Mouse (Mus musculus): ENCODE results near the gene Slc13a3.

Gene Slc13a3

DNA sequence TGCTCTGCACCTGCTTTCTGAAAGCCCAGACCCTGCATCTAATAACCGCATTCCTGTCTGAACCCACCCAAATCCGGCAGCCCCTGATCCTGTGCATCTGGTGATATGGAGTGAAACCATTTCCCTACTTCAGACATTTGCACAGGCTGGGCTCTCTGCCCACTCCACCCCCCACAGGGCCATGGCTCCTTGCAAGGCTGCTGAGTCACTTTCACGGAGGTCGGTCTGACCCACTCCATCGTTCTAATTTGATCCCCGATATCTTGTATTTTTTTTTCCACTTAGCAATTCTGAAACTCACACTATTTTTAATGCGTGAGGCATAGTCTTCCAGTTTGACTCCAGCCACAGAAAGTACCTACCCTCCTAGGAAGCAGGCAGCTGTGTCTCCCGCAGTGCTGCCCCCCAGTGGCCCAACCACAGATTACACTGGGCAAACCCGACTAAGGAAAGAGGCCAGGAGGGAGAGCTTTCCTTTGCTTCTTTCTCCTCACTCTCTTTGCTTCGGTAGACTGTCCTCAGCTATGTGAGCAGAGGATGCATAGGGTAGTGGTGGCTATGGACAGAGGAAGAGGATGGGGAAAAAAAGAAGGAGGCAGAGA is 65.2 kb downstream of the Slc13a3 start:
- DNase-seq, result peak; percentile 73

DNA sequence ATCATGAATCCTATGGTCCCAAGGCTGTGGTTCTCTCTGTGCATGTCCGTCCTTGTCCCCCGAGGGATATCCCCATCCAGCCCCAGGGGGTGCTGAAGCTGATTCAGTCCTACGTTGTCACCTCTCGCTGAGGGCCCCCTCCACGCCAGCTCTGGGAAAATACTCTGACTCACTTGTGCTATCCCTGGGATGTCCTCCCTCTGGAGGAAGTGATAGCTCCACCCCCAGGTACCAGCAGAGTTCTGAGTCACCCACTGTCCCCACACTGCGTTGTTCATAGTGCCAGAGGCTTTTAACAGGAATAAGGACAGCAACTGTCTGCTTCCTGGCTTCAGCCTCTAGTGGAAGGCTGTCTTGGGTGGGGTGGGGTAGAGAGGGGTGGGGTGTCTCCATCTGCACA is 67.7 kb downstream of the Slc13a3 start:
- peak; percentile 14 for DNase-seq

DNA sequence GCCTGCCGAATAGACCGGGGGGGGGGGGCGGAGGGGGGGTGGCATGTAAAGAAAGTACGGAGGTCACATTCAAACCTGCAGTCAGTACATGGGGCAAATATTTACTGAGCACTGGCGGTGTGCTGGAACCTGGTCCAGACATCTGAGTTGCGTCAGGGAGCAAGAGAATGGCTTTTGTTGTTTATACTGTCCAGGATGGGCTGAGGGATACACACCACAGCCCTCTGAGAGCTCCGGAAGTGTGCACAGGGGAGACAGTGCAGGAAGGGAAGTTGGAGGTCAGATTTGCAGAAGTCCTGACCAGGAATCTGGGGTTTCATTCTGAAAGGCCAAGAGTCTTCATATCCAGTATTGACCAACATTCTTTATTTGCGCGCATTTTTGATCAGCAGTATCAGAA is 68.1 kb downstream of the Slc13a3 start:
- DNase-seq, result peak; percentile 9

DNA sequence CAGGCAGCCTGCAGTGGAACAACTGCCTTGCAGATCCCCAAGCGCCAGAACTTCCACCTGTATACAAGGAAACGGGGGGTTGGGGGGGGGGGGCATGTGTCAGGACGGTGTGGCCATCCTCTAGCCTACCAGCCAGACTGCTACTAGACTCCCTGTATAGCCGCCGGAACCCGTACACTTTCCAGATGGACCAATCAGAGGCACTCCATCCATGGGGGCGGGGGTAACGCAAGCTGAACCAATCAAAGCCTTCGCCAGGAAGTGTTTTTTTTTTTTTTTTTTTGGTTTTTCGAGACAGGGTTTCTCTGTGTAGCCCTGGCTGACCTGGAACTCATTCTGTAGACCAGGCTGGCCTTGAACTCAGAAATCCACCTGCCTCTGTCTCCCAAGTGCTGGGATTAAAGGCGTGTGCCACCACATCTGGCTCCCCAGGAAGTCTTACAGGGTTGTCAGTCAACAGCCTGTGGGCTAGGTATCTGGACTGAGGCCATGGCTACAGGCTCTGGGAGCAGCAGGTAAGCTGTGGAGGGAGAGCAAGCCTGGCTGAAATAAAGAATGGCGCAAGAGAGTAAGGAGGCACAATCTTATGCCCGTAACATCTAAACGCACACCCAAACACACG is 74.8 kb downstream of the Slc13a3 start:
- no peak for DNase-seq

DNA sequence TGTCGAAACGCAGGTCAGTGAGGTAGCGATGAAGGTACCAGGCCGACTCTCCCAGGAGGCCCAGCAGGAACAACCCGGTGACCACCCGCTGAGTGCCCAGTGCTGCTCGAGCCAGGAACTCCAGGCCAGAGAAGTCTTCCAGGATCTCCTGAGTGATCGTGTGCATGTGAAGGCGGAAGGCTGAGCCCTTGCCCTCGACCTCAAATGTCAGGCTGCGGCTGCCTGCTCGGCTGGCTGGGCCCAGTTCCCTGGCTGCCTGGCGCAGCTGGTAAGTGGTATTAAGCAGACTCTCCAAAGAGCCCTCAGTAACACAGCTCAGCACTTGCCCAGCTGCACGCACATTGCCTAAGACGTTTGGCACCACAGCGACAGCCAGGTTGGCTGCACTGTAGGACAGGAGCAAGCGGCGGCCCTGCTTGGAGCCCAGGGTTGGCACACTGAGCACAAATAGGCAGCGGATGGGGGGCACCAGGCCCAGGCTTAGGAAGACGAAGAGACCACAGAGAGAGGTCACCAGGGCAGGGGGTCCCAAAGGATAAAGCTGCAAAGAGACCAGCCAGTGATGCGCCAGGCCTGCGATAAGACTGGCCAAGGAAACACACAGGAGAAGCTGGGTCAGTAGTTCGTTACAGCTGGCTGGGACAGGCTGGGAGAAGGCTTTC is 75.4 kb downstream of the Slc13a3 start:
- peak; percentile 17 for DNase-seq

DNA sequence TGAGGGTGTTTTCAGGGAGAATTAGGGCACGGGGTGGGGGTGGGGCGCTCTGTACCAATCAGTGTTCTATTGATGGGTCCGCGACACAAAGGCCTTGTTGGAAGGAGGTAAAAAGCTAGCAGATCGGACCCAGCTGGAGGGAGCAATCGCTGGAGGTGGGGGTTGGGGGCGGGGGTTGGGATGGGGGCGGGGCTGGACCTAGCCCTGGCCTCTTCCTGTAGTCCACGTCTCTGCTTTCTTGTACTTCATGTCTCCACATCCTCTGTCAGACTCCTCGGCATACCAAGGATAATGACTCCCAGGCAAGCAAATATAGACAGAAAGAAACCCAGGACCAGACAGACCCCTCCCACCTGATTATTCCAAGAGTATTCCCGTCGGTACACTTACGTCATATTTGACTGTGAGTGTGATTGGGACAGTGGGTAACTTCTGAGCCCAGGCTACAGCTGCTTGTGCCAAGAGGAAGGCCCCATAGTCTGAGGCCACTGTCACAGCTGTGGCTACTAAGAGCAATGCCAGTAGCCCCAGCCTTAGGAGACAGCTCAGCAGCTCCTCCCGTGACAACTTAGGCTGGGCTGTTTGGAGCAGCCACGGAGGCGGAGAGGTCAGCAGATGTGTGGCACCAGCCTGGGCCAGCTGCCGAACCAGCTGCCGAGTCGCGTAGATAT is 76.1 kb downstream of the Slc13a3 start:
- DNase-seq, result no peak

DNA sequence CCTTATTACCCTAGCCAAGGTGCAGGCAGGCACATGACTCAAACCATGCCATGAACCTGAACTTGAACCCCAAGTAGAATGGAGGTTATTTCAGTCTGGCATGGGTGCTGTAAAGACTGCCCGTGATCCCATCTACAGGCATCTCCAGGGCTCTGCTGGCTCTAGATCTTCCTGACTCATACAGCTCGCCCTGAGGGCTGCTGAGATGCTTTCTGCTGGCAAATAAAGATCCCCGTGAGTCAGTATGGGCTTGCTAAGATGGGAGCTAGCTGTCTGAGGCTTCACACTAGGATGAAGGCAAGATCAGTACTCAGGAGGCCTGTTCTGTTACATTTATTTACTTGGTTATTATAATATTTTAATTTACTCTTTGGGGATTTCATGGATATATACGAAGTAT is 80.9 kb downstream of the Slc13a3 start:
- DNase-seq, result no peak

DNA sequence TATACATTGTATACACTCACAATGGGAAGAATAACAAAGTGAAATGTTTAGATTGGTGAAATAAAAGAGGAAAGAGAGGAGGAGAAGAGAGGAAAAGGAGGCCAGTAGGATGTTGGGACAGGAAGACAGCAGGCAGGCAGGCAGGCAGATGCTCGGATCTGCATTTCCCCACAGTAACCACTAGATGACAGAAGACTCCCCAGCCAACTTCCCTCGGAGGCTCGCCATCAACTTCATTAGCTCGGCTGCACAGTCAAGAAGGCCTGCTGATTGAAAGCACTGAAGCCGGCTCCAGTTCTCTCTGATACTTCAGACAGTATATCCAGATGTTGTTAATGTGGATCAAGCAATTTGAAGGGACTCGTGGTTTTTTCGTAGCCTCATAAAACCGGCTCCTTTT is 81.5 kb downstream of the Slc13a3 start:
- DNase-seq, result peak; percentile 56

DNA sequence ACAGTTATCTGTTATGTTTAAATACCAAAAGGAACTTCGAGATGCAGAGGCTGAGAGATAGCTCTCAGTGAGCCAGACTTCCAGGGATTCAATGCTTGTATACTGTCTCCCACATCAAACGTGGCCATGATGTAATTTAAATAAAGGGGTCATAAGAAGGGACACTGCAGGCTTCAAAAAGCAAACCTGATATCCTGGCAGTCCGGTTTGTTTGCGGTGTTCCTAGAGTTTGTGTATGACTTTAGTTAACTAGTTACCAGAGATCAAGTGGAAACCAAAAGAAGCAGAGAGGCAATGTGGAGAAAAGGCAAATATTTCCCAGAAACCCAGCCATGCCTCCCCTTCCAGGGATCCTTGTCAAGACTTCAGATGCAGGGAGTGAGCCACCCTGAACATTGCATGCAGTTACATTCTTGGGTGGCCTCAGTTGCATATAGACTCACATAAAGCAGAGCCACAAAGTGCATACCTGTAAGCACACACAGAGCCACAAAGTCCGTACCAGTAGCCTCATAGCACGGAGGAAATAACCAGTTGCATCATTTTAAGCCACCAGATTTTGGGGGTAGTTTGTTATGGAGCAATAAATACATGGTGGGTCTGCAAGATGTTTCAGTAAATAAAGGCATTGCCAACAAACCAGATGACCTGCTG is 83.6 kb downstream of the Slc13a3 start:
- DNase-seq, result no peak

DNA sequence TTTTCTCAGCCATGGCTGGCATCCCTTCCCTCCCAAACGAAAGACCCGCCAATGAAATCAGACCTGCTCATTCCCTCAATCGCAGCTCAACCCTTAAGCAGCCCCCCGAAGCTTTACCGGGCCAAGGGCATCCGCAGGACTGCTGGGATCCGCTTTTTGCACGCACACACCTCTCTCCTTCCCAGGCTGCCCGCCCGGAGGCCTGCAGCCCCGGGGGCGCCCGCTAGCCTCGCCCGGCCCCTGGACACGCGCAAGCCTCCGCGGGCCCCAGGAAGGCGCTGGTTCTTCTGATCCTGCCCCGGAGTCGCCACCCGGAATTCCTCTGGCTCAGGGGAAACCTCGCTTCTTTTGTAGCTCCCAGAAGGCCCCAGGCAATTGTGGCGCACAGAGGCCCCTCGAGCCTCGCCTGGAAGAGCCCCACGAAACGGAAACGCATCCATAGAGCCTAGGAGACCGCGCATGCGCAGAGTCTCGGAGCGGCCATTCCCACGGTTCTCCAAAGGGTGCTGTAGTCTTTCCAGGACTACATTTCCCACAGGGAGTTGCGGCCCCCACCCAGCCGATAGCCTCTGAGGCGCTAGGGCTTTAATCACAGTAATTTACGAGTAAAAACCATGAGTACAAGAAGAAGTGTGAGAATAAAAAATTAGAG is 85.1 kb downstream of the Slc13a3 start, which contains the start of gene Zfp334:
Zfp334 (minus strand) TSS at position 416 of the 652 bp plus-strand sequence.
- peak; percentile 96 for DNase-seq

DNA sequence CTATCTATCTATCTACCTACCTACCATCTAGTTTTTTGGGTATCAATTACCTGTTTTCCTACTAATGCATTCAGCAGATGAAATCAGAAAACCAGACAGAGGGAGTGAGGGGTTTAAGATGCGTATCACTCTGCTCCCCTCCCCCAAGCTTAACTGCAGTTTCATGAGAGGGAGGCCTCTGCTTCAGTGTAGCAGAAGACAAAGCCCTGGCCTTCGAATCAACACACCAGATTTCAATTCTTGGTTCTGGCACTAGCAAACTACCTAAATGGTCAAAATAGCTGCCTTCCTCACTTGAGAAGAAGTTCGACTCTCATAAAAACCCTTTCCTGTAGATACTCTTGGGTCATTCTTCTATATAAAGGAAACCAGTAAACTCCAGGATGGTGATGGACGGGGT is 85.7 kb downstream of the Slc13a3 start:
- no peak for DNase-seq

DNA sequence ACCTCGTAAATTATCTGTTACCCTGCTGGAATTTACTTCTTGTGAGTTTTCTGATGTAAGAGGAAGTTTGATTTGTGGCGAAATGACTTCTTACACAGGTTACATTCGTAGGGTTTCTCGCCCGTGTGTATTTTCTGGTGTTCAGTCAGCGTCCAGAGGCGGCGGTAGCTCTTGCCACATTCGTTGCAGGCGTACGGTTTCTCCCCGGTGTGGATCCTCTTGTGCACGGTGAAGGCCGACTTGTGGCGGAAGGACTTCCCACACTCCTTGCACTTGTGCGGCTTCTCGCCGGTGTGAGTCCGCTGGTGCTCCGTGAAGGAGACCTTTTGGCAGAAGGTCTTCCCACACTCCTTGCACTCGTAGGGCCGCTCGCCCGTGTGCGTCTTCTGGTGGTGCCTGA is 93.0 kb downstream of the Slc13a3 start:
- DNase-seq, result no peak

DNA sequence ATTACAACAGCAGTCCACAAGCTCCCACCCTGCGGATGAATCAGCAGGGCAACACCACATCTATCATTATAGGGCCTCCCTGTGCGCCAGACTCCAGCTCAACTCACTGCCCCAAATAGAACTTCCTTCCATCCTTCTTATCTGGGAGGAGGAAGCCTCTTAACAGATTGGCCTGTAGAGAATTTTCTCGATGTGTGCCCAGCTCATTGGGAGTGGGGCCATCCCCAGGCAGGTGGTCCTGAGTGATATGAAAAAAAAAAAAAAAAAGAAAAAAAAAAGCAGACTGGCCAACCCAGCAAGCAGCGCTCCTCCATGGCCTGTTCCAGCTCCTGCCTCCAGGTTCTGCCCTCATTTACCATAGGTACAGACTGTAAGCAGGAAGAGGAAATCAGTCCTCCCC is 97.0 kb downstream of the Slc13a3 start:
- DNase-seq, result no peak

DNA sequence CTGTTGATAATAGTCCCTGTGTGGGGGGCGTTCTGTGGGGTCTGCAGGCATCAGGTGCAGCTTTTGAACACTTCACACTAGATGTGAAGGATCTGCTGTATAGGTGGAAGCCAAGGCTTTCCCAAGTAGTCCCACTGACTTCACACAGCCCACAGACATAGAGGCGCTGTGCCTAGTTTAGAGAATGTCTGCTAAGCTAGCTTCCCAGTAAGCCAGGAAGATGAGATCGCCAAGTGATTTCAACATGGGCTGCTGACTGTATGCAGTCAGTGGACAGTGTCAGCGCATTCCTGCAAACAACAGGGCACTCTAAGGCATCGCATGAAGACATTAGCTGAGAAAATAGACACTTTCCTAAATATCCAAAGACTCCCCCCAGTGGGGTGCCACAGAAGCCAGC is 97.6 kb downstream of the Slc13a3 start:
- no peak for DNase-seq

DNA sequence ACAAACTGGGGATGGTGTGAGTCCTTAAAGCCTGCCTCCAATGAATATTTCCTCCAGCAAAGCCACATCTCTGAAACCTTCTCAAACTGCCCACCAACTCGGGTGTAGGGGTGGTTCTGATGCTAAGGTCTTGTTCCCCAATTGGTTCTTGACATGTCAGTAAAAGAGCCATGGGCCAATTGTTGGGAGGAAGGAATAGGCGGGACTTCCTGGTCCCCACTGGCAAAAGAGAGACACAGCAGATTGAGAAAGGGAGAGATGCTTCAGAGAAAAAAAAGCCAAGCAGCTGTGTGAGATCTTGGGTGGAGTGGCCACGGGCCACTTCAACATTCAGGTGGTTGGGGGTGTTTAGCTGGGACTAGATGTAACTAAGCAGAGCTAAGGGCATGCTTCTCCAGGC is 102.0 kb downstream of the Slc13a3 start:
- no peak for DNase-seq

DNA sequence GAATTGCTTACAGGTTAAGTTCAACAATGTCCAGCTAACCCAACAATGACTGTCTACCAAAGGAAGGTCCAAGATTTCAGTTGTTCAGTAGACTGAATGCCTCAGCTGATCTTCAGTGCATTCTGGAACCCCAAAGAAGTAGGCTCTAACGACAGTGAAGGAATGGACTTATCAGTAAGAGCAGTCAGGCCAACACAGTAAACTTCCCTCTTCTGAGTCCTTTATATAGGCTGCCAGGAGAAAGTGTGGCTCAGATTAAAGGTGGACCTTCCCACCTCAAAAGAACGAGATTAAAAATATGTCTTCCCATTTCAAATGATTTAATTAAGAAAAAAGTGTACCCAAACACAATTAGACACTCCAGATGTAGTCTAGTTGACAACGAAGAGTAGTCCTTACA is 102.7 kb downstream of the Slc13a3 start:
- DNase-seq, result no peak

DNA sequence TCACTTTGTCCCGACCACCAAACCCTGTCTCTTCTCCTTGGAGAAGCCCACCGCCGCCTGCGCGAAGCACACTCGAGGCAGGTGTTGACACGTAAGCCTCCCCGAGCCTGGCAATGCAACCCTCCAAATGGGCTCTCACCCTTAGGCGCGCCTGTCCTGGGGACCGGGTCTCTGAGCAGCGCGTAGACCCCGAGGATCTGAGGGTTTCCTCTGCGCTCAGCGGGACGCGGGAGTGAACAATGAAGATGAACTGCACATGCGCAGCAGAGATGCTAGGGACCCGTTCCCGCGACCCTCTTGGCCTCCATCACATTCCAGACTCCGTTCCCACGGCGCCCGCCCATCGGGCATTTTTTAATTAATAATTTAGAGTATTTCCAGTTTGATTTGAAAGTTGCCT is 104.5 kb downstream of the Slc13a3 start, which contains the start of gene Zfp663:
Zfp663 (minus strand) TSS at position 234 of the 400 bp plus-strand sequence.
- no peak for DNase-seq

DNA sequence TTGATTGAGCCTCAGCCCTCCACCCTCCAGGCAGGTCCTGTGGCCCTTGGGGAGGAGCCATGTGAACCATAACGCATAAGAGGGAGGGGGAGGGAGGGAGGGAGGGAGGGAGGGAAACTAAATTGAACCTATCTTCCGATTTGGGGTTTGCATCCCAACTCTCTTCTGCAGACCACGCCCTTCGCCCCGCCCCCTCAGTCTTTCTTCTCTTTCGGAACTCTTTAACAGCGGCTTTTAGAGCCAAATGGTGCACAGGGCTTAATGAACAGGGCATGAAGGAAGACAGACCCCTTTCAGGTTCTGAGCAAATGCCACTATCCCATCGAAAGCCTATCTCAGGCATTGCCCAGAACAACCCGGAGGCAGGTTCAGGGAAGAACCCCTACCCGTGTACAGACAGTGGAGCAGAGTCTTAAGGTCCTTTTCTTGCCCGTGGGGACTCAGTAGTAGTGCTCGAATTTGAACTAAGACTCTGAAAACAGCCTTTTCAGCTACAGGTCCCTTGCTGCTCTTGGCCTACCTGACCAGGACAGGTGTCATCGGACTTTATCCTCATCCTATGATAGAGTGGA is 105.1 kb downstream of the Slc13a3 start:
- peak; percentile 19 for DNase-seq

DNA sequence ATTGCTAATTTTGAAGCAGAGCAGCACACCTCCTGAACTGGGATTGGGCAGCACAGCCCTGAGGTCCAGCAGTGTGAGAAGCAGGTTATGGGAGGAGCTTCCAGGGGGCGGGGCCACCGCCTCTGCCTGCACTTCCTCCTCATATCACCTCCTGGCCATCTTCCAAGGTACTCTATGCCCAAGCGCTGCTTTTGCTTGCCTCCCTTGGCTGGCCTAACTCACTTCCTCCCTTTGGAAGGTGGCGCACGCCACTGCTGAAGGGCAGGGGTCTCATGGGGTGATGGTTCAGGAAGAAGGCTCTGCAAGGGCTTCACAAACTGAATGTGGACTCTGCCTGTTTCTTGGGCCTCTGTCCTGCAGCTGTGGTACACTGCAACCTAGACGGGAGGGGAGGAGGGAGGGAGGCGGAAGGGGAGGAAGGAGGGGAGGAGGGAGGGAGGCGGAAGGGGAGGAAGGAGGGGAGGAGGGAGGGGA is 105.9 kb downstream of the Slc13a3 start:
- peak; percentile 68 for DNase-seq

DNA sequence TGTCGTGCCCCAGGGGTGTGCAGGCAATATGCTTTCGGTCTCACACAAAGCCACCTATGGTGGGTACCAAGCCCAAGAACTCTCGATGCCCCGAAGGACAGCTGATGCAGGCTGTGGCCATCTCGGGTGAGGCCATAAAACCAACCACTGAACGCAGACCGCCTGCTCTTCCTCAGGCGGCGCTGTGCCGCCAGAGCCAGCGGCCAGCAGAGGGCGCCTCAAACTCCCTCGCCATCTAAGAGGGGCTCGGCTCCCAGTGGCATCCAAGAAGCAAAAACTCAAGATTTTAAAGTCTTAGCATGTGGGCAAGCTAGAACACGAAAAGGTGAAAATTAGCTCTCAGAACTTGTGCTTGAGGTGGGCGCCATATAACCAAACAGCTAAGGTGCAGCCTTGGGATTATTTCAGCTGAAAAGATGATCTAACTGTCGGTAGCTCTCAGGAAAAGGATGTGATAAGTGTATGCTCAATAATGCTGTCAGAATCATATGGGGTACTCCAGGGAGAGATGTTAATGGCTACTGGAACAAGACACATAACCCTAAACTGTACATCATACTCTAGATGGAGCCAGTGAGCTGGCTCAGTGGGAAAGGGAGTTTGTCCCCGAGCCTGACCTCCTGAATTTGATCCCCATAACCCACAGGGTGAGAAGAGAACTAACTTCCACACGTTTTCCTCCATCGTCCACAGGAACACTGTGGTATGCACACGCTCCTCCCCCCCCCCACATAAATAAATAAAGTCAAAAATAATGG is 108.5 kb downstream of the Slc13a3 start:
- peak; percentile 62 for DNase-seq

DNA sequence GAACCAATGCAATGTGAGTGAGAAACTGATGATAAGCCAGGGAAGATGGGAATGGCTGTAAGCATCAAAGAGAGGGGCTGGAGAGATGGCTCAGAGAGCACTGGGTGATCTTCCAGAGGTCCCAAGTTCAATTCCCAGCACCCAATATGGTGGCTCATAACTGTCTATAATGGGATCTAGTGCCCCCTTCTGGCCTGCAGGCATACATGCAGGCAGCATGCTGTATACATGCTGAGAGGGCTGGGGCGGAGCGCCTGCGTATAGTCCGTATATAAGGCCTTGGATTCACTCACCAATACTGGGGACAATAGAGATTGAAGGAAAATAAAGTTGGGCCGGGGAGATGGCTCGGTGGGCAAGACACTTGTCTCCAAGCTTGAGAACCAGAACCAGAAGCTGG is 109.7 kb downstream of the Slc13a3 start:
- no peak for DNase-seq
